Mouse (Mus musculus) stomach, embryonic 14.5 days (tissue): Measurements from ENCODE around the gene Cdca4. TPM values are rescaled to one million over a fixed set of nuclear protein-coding genes. Genes with fewer than 3 reads are reported as not detected.

Experiments
- ATAC-seq: fragments of 200-750 bp; cut with Nextera tagmentation; 2 replicates; pipeline ENCODE4 v1.8.0; 2017; ENCODE audit warnings: low read depth, moderate TSS enrichment; ENCODE audit not compliant: insufficient number of reproducible peaks, insufficient read depth, low FRiP score
- H3K27ac ChIP-seq: fragments of 300-500 bp; sonication (generic); 2 replicates; pipeline ENCODE4 v1.5.1; 2014; ENCODE audit warnings: mild to moderate bottlenecking, low read length, moderate library complexity, mixed read lengths
- H3K27me3 ChIP-seq: fragments of 300-500 bp; sonication (generic); 2 replicates; pipeline ENCODE4 v1.6.1; 2014; ENCODE audit warnings: low read length, control low read depth, mixed read lengths; ENCODE audit not compliant: control insufficient read depth, insufficient read depth
- H3K36me3 ChIP-seq: fragments of 300-500 bp; sonication (generic); 2 replicates; pipeline ENCODE4 v1.6.1; 2014; ENCODE audit warnings: mild to moderate bottlenecking, control low read depth, low read length, moderate library complexity, mixed read lengths; ENCODE audit not compliant: control insufficient read depth, insufficient read depth
- H3K4me1 ChIP-seq: fragments of 300-500 bp; sonication (generic); 2 replicates; pipeline ENCODE4 v1.6.1; 2014; ENCODE audit warnings: low read length, control low read depth, mixed read lengths; ENCODE audit not compliant: control insufficient read depth, insufficient read depth
- H3K4me2 ChIP-seq: fragments of 300-500 bp; sonication (generic); replicated peaks from 2 replicates; pipeline ENCODE4 v1.6.1; 2014; ENCODE audit warnings: low read depth, low read length, control low read depth
- H3K4me3 ChIP-seq: fragments of 300-500 bp; sonication (generic); 2 replicates; pipeline ENCODE4 v1.5.1; 2014; ENCODE audit warnings: low read depth, low read length, control low read depth
- H3K9ac ChIP-seq: fragments of 300-500 bp; sonication (generic); replicated peaks from 2 replicates; pipeline ENCODE4 v1.6.1; 2014; ENCODE audit warnings: low read depth, mild to moderate bottlenecking, control low read depth, low read length, moderate library complexity, mixed read lengths
- H3K9me3 ChIP-seq: fragments of 300-500 bp; sonication (generic); 2 replicates; pipeline ENCODE4 v1.6.1; 2016; ENCODE audit warnings: low read depth, low read length, control low read depth; ENCODE audit not compliant: control insufficient read depth
- WGBS: fragments of 180-500 bp; shearing (Covaris S2); extraction: QIAGEN DNeasy Blood & Tissue Kit; methylation state at CpG from one replicate; pipeline ENCODE4 v1.1.7; 2014; 5-methylcytosine and 5-hydroxymethylcytosine counted together
- polyA plus RNA-seq: library from polyadenylated mRNA; unstranded; fragments of >200 nt; fragmentation: Nextera tagmentation; extraction: Ambion mirVana; gene quantifications from 2 replicates; pipeline ENCODE4 v1.2.1, GENCODE M21; 2014

Gene Cdca4
- polyA plus RNA-seq, 1 experiment from 2014 or later = 130 TPM

- H3K4me1 ChIP-seq = peaks cover 19% of the 10 kb centered on the region
- H3K27me3 ChIP-seq = 0 out of 2 replicates have a peak, but pooled peaks cover 6% of the 10 kb centered on the region
- H3K9me3 ChIP-seq = no peaks in the 10 kb centered on the region
- ATAC-seq = no peak
- peak overlapping the region; percentile 100 for H3K4me2 ChIP-seq
- 31% methylated on average over 3 of the region's 3 CpGs for WGBS
- H3K4me3 ChIP-seq = no peak overlapping the region
- H3K36me3 ChIP-seq = no peaks in the 10 kb centered on the region
- no peak overlapping the region for H3K9ac ChIP-seq
- no peak overlapping the region for H3K27ac ChIP-seq
These were observed 26.3 kb downstream of the Cdca4 start for GRCm38 (mm10) chr12:112802917-112803316.

GRCm38 (mm10) chr12:112801864-112802846, 27.1 kb downstream of the Cdca4 start, which contains the start of gene Ahnak2:
Ahnak2 (minus strand) TSS chr12:112802657.
- peak; percentile 62; the same call in 1 of the 2 replicates for ATAC-seq
- H3K9me3 ChIP-seq = no peaks in the 10 kb centered on the region
- H3K9ac ChIP-seq = peak within 1 kb of the TSS; percentile 42; the same call in 1 of the 2 replicates
- peaks cover 27% of the 10 kb centered on the region for H3K4me1 ChIP-seq
- peak within 1 kb of the TSS; percentile 50 for H3K4me3 ChIP-seq
- peak within 1 kb of the TSS; percentile 100 for H3K4me2 ChIP-seq
- H3K27me3 ChIP-seq = 0 out of 2 replicates have a peak, but pooled peaks cover 6% of the 10 kb centered on the region
- H3K27ac ChIP-seq = no peak within 1 kb of the TSS
- WGBS = 3% methylated on average over 67 of the region's 69 CpGs
- H3K36me3 ChIP-seq = no peaks in the 10 kb centered on the region

DNA sequence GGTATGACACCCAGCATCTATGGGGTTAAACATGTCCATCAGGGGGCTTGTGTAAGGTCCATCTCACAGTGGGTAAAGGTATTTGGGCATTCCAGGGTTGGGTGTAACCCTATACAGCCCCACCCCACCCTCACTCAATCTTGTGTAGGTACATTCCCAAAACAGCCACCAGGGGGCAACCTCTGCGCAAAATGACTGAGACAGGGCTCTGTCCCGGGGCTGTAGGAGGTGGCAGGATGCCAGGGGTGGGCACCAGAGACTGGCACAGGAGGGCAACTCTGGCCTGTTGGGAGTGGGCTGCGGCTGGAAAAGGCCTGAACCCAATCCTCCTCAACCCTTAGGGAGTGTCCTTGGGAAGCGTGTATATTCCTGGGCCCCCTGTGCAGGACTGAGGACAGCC, 28.7 kb downstream of the Cdca4 start:
- H3K4me3 ChIP-seq = no peak overlapping the region
- H3K9me3 ChIP-seq = no peaks in the 10 kb centered on the region
- H3K4me2 ChIP-seq = no peak overlapping the region
- 12% methylated on average over 4 of the region's 4 CpGs for WGBS
- H3K36me3 ChIP-seq = no peaks in the 10 kb centered on the region
- no peak for ATAC-seq
- no peak overlapping the region for H3K9ac ChIP-seq
- H3K4me1 ChIP-seq = peaks cover 43% of the 10 kb centered on the region
- 0 out of 2 replicates have a peak, but pooled peaks cover 6% of the 10 kb centered on the region for H3K27me3 ChIP-seq
- H3K27ac ChIP-seq = no peak overlapping the region

DNA sequence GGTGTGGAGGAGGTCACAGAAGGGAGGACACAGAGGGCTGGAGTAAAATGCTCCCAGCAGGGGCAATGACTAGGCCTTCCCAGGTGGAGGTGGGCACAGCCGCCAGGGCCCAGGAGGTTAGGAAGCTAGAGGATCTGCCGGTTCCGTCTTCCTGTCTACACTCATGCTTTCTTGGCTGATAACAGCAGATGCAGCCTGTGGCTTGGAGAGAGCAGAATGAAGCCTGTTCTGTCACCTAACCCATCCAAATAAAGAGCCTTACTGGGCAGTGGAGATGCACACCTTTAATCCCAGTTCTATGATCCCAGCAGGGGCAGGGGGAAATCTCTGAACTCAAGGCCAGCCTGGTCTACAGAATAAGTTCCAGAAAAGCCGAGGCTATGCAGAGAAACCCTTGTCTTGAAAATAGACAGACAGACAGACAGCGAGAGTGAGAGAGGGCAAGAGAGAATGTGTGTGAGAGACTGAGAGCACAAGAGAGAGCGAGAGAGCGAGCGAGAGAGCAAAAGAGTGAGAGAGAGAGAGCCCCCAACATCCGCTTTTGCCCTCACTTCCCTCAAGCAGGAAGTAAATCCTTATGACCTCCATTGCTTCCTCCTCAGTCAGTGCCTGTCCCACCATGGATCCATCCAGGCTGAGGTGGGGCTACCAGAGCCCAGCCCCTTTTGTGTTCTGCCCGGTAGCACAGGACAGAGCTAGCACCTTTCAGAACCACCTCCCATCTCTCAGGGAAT, 29.8 kb downstream of the Cdca4 start:
- H3K4me2 ChIP-seq = no peak overlapping the region
- H3K27ac ChIP-seq = 0 out of 2 replicates have a peak overlapping the region, but pooled peaks have one; percentile 61
- H3K9me3 ChIP-seq = no peaks in the 10 kb centered on the region
- no peak for ATAC-seq
- H3K4me3 ChIP-seq = no peak overlapping the region
- WGBS = 79% methylated on average over 10 of the region's 10 CpGs
- H3K27me3 ChIP-seq = 0 out of 2 replicates have a peak, but pooled peaks cover 6% of the 10 kb centered on the region
- H3K4me1 ChIP-seq = peaks cover 54% of the 10 kb centered on the region
- no peaks in the 10 kb centered on the region for H3K36me3 ChIP-seq
- no peak overlapping the region for H3K9ac ChIP-seq

DNA sequence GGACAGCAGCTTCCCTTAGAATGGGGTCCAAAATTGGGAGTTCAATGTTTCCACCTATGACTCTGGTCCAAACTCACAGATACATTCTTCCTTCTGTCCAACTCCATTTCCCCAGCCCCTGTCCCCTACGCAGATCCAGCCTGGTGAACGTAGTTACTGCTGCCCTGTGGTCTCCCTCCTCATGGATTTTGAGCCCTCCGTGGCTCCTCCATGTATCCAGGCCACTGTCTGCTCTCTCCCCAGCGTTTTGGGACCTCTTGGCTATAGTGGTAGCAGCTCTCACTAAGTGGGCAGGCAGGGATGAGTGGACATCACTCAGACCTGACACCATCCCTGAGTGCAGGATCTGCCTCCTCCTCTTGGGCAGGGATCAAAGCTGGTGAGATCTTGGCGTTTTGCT, 30.5 kb downstream of the Cdca4 start:
- Histone ChIP-seq H3K4me2 (no peak overlapping the region), H3K4me1 (peaks cover 61% of the 10 kb centered on the region), H3K9me3 (no peaks in the 10 kb centered on the region), H3K27ac (peak overlapping the region; percentile 61; the same call in 1 of the 2 replicates), H3K27me3 (0 out of 2 replicates have a peak, but pooled peaks cover 6% of the 10 kb centered on the region), H3K36me3 (no peaks in the 10 kb centered on the region), H3K4me3 (no peak overlapping the region), H3K9ac (no peak overlapping the region)
- no peak for ATAC-seq
- WGBS = 62% methylated on average over 5 of the region's 5 CpGs

- WGBS = 9% methylated on average over 5 of the region's 5 CpGs
- Histone ChIP-seq H3K9ac (no peak overlapping the region), H3K4me1 (peaks cover 65% of the 10 kb centered on the region), H3K36me3 (no peaks in the 10 kb centered on the region), H3K27me3 (0 out of 2 replicates have a peak, but pooled peaks cover 6% of the 10 kb centered on the region), H3K9me3 (no peaks in the 10 kb centered on the region), H3K27ac (peak overlapping the region; percentile 55; the same call in 1 of the 2 replicates), H3K4me3 (no peak overlapping the region), H3K4me2 (no peak overlapping the region)
- no peak for ATAC-seq
These were observed 30.9 kb downstream of the Cdca4 start for GRCm38 (mm10) chr12:112798332-112798681.

- Histone ChIP-seq H3K9ac (no peak overlapping the region), H3K9me3 (no peaks in the 10 kb centered on the region), H3K27me3 (0 out of 2 replicates have a peak, but pooled peaks cover 6% of the 10 kb centered on the region), H3K4me2 (no peak overlapping the region), H3K36me3 (no peaks in the 10 kb centered on the region), H3K27ac (peak overlapping the region; percentile 55; the same call in 1 of the 2 replicates), H3K4me3 (no peak overlapping the region), H3K4me1 (peaks cover 70% of the 10 kb centered on the region)
- WGBS = 45% methylated on average over 14 of the region's 15 CpGs
- ATAC-seq = no peak
These were observed 31.4 kb downstream of the Cdca4 start for GRCm38 (mm10) chr12:112797672-112798331.
